Mouse (Mus musculus) spleen, adult 2 months (tissue): ENCODE data around the gene Canx.

Experiments used
- CTCF ChIP-seq: fragments of 200-500 bp; IDR thresholded peaks from 2 replicates; pipeline ENCODE4 v1.5.1; 2011; ENCODE audit warnings: mild to moderate bottlenecking, inconsistent platforms; ENCODE audit not compliant: insufficient read depth, insufficient read length, insufficient replicate concordance; ENCODE audit errors: extremely low read depth
- POLR2A ChIP-seq: fragments of 200-500 bp; IDR thresholded peaks from 2 replicates; pipeline ENCODE4 v1.6.1; 2011; ENCODE audit warnings: low read depth, low read length, inconsistent platforms

- TF ChIP-seq POLR2A, result no peak
- TF ChIP-seq CTCF, result no peak
Observed at GRCm38 (mm10) chr11:50354162-50354561, 28.7 kb upstream of the Canx start, which contains the start of gene Cby3.
